Mouse (Mus musculus): Measurements from ENCODE around the gene Syt14. TPM values are rescaled to one million over a fixed set of nuclear protein-coding genes. Genes with fewer than 3 reads are reported as not detected.

The Syt14 gene
- total and polyA plus RNA-seq, 3 experiments, result 0.16 TPM; not detected in 2

GRCm38 (mm10) chr1:193002307-193002706 lies 33.3 kb downstream of the Syt14 start:
- Histone ChIP-seq H3K9me3 (replicated peaks) (no peaks in the 10 kb centered on the region), H3K27me3 (ENCODE audit: insufficient read depth, low read length) (no peaks in the 10 kb centered on the region), H3K4me1 (ENCODE audit: insufficient read depth, low read depth, low read length) (no peaks in the 10 kb centered on the region), H3K36me3 (replicated peaks) (no peaks in the 10 kb centered on the region), H3K4me3 (ENCODE audit: low read depth, low read length) (no peak overlapping the region)
- ATAC-seq (ENCODE audit: extremely low read depth, insufficient number of reproducible peaks, low FRiP score, poor library complexity, severe bottlenecking) (no peak), DNase-seq (ENCODE audit: low spot score) (no peak)
- no peak for TF ChIP-seq TAL1 (conservative IDR thresholded peaks at IDR 0.05; ENCODE audit: low read depth, low read length)
- no peak for TF ChIP-seq GATA1 (IDR thresholded peaks at IDR 0.05; ENCODE audit: borderline replicate concordance, low read length)
- TF ChIP-seq GATA2 (IDR thresholded peaks at IDR 0.05; ENCODE audit: borderline replicate concordance, low read depth, low read length), result no peak
- no peak for TF ChIP-seq POLR2AphosphoS5 (IDR thresholded peaks at IDR 0.05; ENCODE audit: insufficient replicate concordance, low read depth, low read length)
- no peak for TF ChIP-seq CTCF (IDR thresholded peaks at IDR 0.05; ENCODE audit: low read depth, low read length)

GRCm38 (mm10) chr1:193001587-193001986 lies 34.0 kb downstream of the Syt14 start:
- Histone ChIP-seq H3K4me1 (ENCODE audit: insufficient read depth, low read depth, low read length) (no peaks in the 10 kb centered on the region), H3K36me3 (replicated peaks) (no peaks in the 10 kb centered on the region), H3K9me3 (replicated peaks) (no peaks in the 10 kb centered on the region), H3K4me3 (ENCODE audit: low read depth, low read length) (no peak overlapping the region), H3K27me3 (ENCODE audit: insufficient read depth, low read length) (no peaks in the 10 kb centered on the region)
- no peak for DNase-seq (ENCODE audit: low spot score)
- no peak for TF ChIP-seq CTCF (IDR thresholded peaks at IDR 0.05; ENCODE audit: low read depth, low read length)
- TF ChIP-seq TAL1 (conservative IDR thresholded peaks at IDR 0.05; ENCODE audit: low read depth, low read length), result no peak
- no peak for TF ChIP-seq GATA1 (IDR thresholded peaks at IDR 0.05; ENCODE audit: borderline replicate concordance, low read length)
- TF ChIP-seq POLR2AphosphoS5 (IDR thresholded peaks at IDR 0.05; ENCODE audit: insufficient replicate concordance, low read depth, low read length), result no peak
- TF ChIP-seq GATA2 (IDR thresholded peaks at IDR 0.05; ENCODE audit: borderline replicate concordance, low read depth, low read length), result no peak
- ATAC-seq (ENCODE audit: extremely low read depth, insufficient number of reproducible peaks, low FRiP score, poor library complexity, severe bottlenecking), result no peak

GRCm38 (mm10) chr1:193000908-193001307 lies 34.7 kb downstream of the Syt14 start:
- Histone ChIP-seq H3K4me3 (ENCODE audit: low read depth, low read length) (no peak overlapping the region), H3K9me3 (replicated peaks) (no peaks in the 10 kb centered on the region), H3K36me3 (replicated peaks) (no peaks in the 10 kb centered on the region), H3K27me3 (ENCODE audit: insufficient read depth, low read length) (no peaks in the 10 kb centered on the region), H3K4me1 (ENCODE audit: insufficient read depth, low read depth, low read length) (no peaks in the 10 kb centered on the region)
- ATAC-seq (ENCODE audit: extremely low read depth, insufficient number of reproducible peaks, low FRiP score, poor library complexity, severe bottlenecking), result no peak; the same call in 1 of the 2 replicates
- DNase-seq (ENCODE audit: low spot score), result no peak
- no peak for TF ChIP-seq GATA2 (IDR thresholded peaks at IDR 0.05; ENCODE audit: borderline replicate concordance, low read depth, low read length)

DNA sequence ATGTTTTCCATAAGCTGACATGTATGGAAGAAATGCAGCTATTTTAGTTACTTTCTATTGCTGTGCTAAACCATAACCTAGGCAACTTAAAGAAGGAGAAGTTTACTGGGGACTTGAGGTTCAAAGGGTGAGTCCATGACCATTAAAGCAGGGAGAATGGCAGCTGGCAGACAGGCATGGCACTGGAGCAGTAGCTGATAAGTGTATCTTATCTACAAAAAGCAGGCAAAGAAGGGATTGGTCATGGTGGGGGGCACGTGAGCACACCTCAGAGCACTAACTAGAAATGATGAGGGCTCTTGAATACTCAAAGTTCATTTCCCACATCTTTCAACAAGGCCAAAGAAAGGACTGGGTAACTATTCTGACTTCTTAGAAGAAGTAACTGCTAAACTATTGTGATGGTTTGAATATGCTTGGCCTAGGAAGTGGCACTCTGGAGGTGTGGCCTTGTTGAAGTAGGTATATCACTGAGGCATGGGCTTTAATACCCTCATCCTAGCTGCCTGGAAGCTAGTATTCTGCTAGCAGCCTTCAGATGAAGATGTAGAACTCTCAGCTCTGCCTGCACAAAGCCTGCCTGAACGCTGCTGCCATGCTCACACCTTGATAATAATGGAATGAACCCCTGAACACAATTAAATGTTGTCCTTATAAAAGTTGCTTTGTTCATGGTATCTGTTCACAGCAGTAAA lies 41.2 kb downstream of the Syt14 start:
- Histone ChIP-seq H3K36me3 (replicated peaks) (no peaks in the 10 kb centered on the region), H3K4me3 (ENCODE audit: low read depth, low read length) (no peak overlapping the region), H3K27me3 (ENCODE audit: insufficient read depth, low read length) (no peaks in the 10 kb centered on the region), H3K9me3 (replicated peaks) (no peaks in the 10 kb centered on the region), H3K4me1 (ENCODE audit: insufficient read depth, low read depth, low read length) (no peaks in the 10 kb centered on the region)
- TF ChIP-seq GATA1 (IDR thresholded peaks at IDR 0.05; ENCODE audit: borderline replicate concordance, low read length) (no peak), GATA2 (IDR thresholded peaks at IDR 0.05; ENCODE audit: borderline replicate concordance, low read depth, low read length) (no peak), POLR2AphosphoS5 (IDR thresholded peaks at IDR 0.05; ENCODE audit: insufficient replicate concordance, low read depth, low read length) (no peak), TAL1 (conservative IDR thresholded peaks at IDR 0.05; ENCODE audit: low read depth, low read length) (no peak), CTCF (IDR thresholded peaks at IDR 0.05; ENCODE audit: low read depth, low read length) (no peak)
- DNase-seq (ENCODE audit: low spot score) (no peak), ATAC-seq (ENCODE audit: extremely low read depth, insufficient number of reproducible peaks, low FRiP score, poor library complexity, severe bottlenecking) (peak; percentile 57; the same call in 1 of the 2 replicates)

GRCm38 (mm10) chr1:192993491-192993890 lies 42.1 kb downstream of the Syt14 start:
- TF ChIP-seq GATA1 (IDR thresholded peaks at IDR 0.05; ENCODE audit: borderline replicate concordance, low read length) (no peak), POLR2AphosphoS5 (IDR thresholded peaks at IDR 0.05; ENCODE audit: insufficient replicate concordance, low read depth, low read length) (no peak), TAL1 (conservative IDR thresholded peaks at IDR 0.05; ENCODE audit: low read depth, low read length) (no peak)
- no peak for DNase-seq (ENCODE audit: low spot score)

GRCm38 (mm10) chr1:192987203-192987602 lies 48.4 kb downstream of the Syt14 start:
- no peaks in the 10 kb centered on the region for H3K9me3 ChIP-seq (replicated peaks)
- no peaks in the 10 kb centered on the region for H3K36me3 ChIP-seq (replicated peaks)
- DNase-seq (ENCODE audit: low spot score) (no peak), ATAC-seq (ENCODE audit: extremely low read depth, insufficient number of reproducible peaks, low FRiP score, poor library complexity, severe bottlenecking) (no peak)
- H3K4me3 ChIP-seq (ENCODE audit: low read depth, low read length), result no peak overlapping the region
- no peaks in the 10 kb centered on the region for H3K27me3 ChIP-seq (ENCODE audit: insufficient read depth, low read length)
- TF ChIP-seq GATA1 (IDR thresholded peaks at IDR 0.05; ENCODE audit: borderline replicate concordance, low read length) (no peak), GATA2 (IDR thresholded peaks at IDR 0.05; ENCODE audit: borderline replicate concordance, low read depth, low read length) (no peak), TAL1 (conservative IDR thresholded peaks at IDR 0.05; ENCODE audit: low read depth, low read length) (no peak), CTCF (IDR thresholded peaks at IDR 0.05; ENCODE audit: low read depth, low read length) (no peak), POLR2AphosphoS5 (IDR thresholded peaks at IDR 0.05; ENCODE audit: insufficient replicate concordance, low read depth, low read length) (no peak)
- no peaks in the 10 kb centered on the region for H3K4me1 ChIP-seq (ENCODE audit: insufficient read depth, low read depth, low read length)

More at GRCm38 (mm10) chr1:192993491-192993890, 42.1 kb downstream of the Syt14 start:
- H3K4me1 ChIP-seq (ENCODE audit: insufficient read depth, low read depth, low read length), result no peaks in the 10 kb centered on the region
- no peak for ATAC-seq (ENCODE audit: extremely low read depth, insufficient number of reproducible peaks, low FRiP score, poor library complexity, severe bottlenecking)
- H3K27me3 ChIP-seq (ENCODE audit: insufficient read depth, low read length), result no peaks in the 10 kb centered on the region
- H3K9me3 ChIP-seq (replicated peaks), result no peaks in the 10 kb centered on the region
- H3K4me3 ChIP-seq (ENCODE audit: low read depth, low read length), result no peak overlapping the region
- no peaks in the 10 kb centered on the region for H3K36me3 ChIP-seq (replicated peaks)

All from G1E (cell line).